Mouse (Mus musculus): ENCODE measurements at regions not wholly inside any gene's neighbourhood (a gene's known extent, or its start where the extent isn't known, plus 50 kb on each side); places are given as distances from the start of the nearest gene placed in this dataset.

DNA sequence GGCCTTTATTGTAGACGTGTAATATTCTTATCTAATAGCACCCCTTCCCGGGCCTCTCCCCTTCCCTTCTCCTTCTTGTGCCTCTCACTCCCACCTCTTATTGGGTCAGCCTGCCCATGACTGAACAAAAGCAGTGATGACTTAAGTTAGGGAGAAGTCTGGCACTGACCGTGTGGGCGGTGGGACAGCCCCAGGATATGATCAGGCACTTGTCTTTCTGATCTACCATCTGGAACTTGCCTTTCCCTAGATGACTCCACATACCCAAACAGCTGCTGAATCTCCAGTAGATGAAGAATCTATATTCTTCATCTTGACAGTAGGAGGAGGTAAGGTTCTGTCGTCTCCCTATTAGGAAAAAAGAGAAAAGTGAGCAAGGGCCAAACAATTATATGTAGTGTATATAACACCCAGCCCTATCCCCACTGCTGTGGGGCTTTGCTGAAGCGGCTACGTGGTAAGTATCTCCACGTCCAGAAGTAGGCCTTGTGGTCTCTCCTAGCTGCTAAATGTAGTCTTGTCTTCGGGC is 157.4 kb upstream of the Spdye4c start:
- TF ChIP-seq CTCF (IDR thresholded peaks at IDR 0.05; ENCODE audit: low read depth): no peak
- no peak for TF ChIP-seq EP300 (IDR thresholded peaks at IDR 0.05; ENCODE audit: low read depth)
- no peak overlapping the region for H3K27ac ChIP-seq (ENCODE audit: low read depth)
- no peak overlapping the region for H3K4me3 ChIP-seq (ENCODE audit: low read depth, low read length)
- H3K27me3 ChIP-seq (ENCODE audit: insufficient read depth, low read length): no peaks in the 10 kb centered on the region
- no peak for DNase-seq
- H3K36me3 ChIP-seq (replicated peaks; ENCODE audit: insufficient read depth, low read length): no peaks in the 10 kb centered on the region
- H3K4me1 ChIP-seq (ENCODE audit: insufficient read depth): peaks cover 7% of the 10 kb centered on the region; the same call in 1 of the 2 replicates
- WGBS (ENCODE audit: insufficient replicate concordance): 76% methylated on average over 9 of the region's 9 CpGs
- H3K4me2 ChIP-seq (ENCODE audit: low read depth, low read length): no peak overlapping the region
- H3K9me3 ChIP-seq (ENCODE audit: low read length): no peaks in the 10 kb centered on the region
- no peak overlapping the region for H3K9ac ChIP-seq (replicated peaks)
- ATAC-seq: no peak

GRCm38 (mm10) chr2:128434200-128434977 is 156.6 kb upstream of the Spdye4c start:
- ATAC-seq: no peak
- Histone ChIP-seq H3K36me3 (replicated peaks; ENCODE audit: insufficient read depth, low read length) (no peaks in the 10 kb centered on the region), H3K9me3 (ENCODE audit: low read length) (no peaks in the 10 kb centered on the region), H3K9ac (replicated peaks) (no peak overlapping the region), H3K27ac (ENCODE audit: low read depth) (no peak overlapping the region), H3K27me3 (ENCODE audit: insufficient read depth, low read length) (no peaks in the 10 kb centered on the region), H3K4me1 (ENCODE audit: insufficient read depth) (peaks cover 7% of the 10 kb centered on the region; the same call in 1 of the 2 replicates), H3K4me2 (ENCODE audit: low read depth, low read length) (no peak overlapping the region), H3K4me3 (ENCODE audit: low read depth, low read length) (no peak overlapping the region)
- no peak for DNase-seq
- WGBS (ENCODE audit: insufficient replicate concordance): 63% methylated on average over 11 of the region's 11 CpGs
- TF ChIP-seq CTCF (IDR thresholded peaks at IDR 0.05; ENCODE audit: low read depth): no peak
- no peak for TF ChIP-seq EP300 (IDR thresholded peaks at IDR 0.05; ENCODE audit: low read depth)

GRCm38 (mm10) chr2:128436378-128436777 is 154.6 kb upstream of the Spdye4c start:
- Histone ChIP-seq H3K9me3 (ENCODE audit: low read length) (no peaks in the 10 kb centered on the region), H3K4me2 (ENCODE audit: low read depth, low read length) (no peak overlapping the region), H3K9ac (replicated peaks) (no peak overlapping the region), H3K27me3 (ENCODE audit: insufficient read depth, low read length) (no peaks in the 10 kb centered on the region), H3K36me3 (replicated peaks; ENCODE audit: insufficient read depth, low read length) (no peaks in the 10 kb centered on the region), H3K27ac (ENCODE audit: low read depth) (no peak overlapping the region), H3K4me1 (ENCODE audit: insufficient read depth) (peaks cover 5% of the 10 kb centered on the region; the same call in 1 of the 2 replicates), H3K4me3 (ENCODE audit: low read depth, low read length) (no peak overlapping the region)
- DNase-seq (no peak), ATAC-seq (no peak)
- TF ChIP-seq EP300 (IDR thresholded peaks at IDR 0.05; ENCODE audit: low read depth): no peak
- no peak for TF ChIP-seq CTCF (IDR thresholded peaks at IDR 0.05; ENCODE audit: low read depth)
- 89% methylated on average over 3 of the region's 3 CpGs for WGBS (ENCODE audit: insufficient replicate concordance)

- DNase-seq (no peak), ATAC-seq (no peak)
- H3K4me2 ChIP-seq (ENCODE audit: low read depth, low read length): no peak overlapping the region
- 42% methylated on average over 7 of the region's 7 CpGs for WGBS (ENCODE audit: insufficient replicate concordance)
- H3K4me3 ChIP-seq (ENCODE audit: low read depth, low read length): no peak overlapping the region
- H3K4me1 ChIP-seq (ENCODE audit: insufficient read depth): peaks cover 5% of the 10 kb centered on the region; the same call in 1 of the 2 replicates
- TF ChIP-seq EP300 (IDR thresholded peaks at IDR 0.05; ENCODE audit: low read depth) (no peak), CTCF (IDR thresholded peaks at IDR 0.05; ENCODE audit: low read depth) (no peak)
- H3K9ac ChIP-seq (replicated peaks): no peak overlapping the region
- H3K27ac ChIP-seq (ENCODE audit: low read depth): peak overlapping the region; percentile 16; the same call in 1 of the 2 replicates
- no peaks in the 10 kb centered on the region for H3K36me3 ChIP-seq (replicated peaks; ENCODE audit: insufficient read depth, low read length)
- no peaks in the 10 kb centered on the region for H3K27me3 ChIP-seq (ENCODE audit: insufficient read depth, low read length)
- no peaks in the 10 kb centered on the region for H3K9me3 ChIP-seq (ENCODE audit: low read length)
Measured at GRCm38 (mm10) chr2:128437698-128438097, 153.3 kb upstream of the Spdye4c start.

DNA sequence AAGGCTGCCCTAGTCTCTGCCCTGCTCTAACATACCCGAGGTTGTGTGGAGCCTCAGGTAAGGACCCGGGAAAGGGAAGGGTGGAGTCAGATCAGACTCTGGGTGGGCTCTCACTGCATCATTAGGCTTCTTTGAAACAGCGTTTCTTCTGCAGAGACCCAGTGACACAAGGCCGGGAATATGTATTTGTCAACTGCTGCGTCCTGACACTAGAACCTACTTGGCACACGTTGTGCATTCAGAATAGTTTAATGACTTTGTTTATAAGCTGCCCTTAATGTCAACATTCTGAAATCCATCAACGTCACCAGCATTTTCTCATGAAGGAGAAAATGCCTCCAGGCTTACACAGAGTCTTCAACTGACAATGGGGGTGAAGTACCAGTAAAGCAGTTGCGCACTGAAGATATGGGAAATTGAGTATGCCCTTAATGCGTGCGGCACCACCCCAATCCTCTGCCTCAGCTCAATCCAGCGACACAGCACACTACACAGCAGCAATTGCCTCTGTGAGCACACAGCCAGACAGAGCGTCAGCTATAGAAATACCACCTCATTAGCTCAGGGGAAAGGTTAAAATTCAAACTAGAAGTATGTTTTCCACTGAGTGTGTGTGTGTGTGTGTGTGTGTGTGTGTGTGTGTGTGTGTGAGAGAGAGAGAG is 152.7 kb upstream of the Spdye4c start:
- Histone ChIP-seq H3K36me3 (replicated peaks; ENCODE audit: insufficient read depth, low read length) (no peaks in the 10 kb centered on the region), H3K4me2 (ENCODE audit: low read depth, low read length) (no peak overlapping the region), H3K27ac (ENCODE audit: low read depth) (peak overlapping the region; percentile 16; the same call in 1 of the 2 replicates), H3K9me3 (ENCODE audit: low read length) (no peaks in the 10 kb centered on the region), H3K27me3 (ENCODE audit: insufficient read depth, low read length) (no peaks in the 10 kb centered on the region), H3K4me3 (ENCODE audit: low read depth, low read length) (no peak overlapping the region), H3K9ac (replicated peaks) (no peak overlapping the region), H3K4me1 (ENCODE audit: insufficient read depth) (peaks cover 5% of the 10 kb centered on the region; the same call in 1 of the 2 replicates)
- DNase-seq: no peak
- no peak for ATAC-seq
- TF ChIP-seq EP300 (IDR thresholded peaks at IDR 0.05; ENCODE audit: low read depth) (no peak), CTCF (IDR thresholded peaks at IDR 0.05; ENCODE audit: low read depth) (no peak)
- WGBS (ENCODE audit: insufficient replicate concordance): 64% methylated on average over 12 of the region's 12 CpGs

DNA sequence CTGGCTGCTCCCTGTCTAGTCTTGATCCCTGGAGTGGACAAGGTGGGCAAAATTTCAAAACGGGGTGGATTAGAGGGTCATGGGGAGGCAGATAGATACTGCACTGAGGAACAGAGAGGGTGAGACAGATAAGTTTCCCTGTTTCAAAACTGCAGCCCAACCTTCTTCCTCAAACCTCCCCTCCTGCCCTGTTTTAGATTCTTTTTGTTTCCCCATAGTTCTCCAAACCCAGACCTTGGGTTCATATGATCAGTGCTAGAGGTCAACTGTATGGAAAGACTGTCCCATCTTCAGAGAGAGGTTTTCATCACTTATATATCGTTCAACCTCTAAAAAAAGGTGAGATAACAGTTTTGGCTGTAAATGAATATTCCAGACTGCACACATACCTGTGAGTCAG is 152.1 kb upstream of the Spdye4c start:
- Histone ChIP-seq H3K36me3 (replicated peaks; ENCODE audit: insufficient read depth, low read length) (no peaks in the 10 kb centered on the region), H3K27me3 (ENCODE audit: insufficient read depth, low read length) (no peaks in the 10 kb centered on the region), H3K9me3 (ENCODE audit: low read length) (no peaks in the 10 kb centered on the region), H3K9ac (replicated peaks) (no peak overlapping the region), H3K4me2 (ENCODE audit: low read depth, low read length) (no peak overlapping the region), H3K27ac (ENCODE audit: low read depth) (no peak overlapping the region; the same call in 1 of the 2 replicates), H3K4me1 (ENCODE audit: insufficient read depth) (peaks cover 5% of the 10 kb centered on the region; the same call in 1 of the 2 replicates), H3K4me3 (ENCODE audit: low read depth, low read length) (no peak overlapping the region)
- DNase-seq: no peak
- WGBS (ENCODE audit: insufficient replicate concordance): 46% methylated on average over 2 of the region's 2 CpGs
- ATAC-seq: no peak
- no peak for TF ChIP-seq EP300 (IDR thresholded peaks at IDR 0.05; ENCODE audit: low read depth)
- TF ChIP-seq CTCF (IDR thresholded peaks at IDR 0.05; ENCODE audit: low read depth): no peak
